Mouse (Mus musculus) liver, embryonic 11.5 days (tissue): ENCODE measurements around the gene Pofut1. TPM values are rescaled to one million over a fixed set of nuclear protein-coding genes. Genes with fewer than 3 reads are reported as not detected.

Experiments
- ATAC-seq: fragments of 200-750 bp; cut with Nextera tagmentation; replicated peaks from 2 replicates; pipeline ENCODE4 v1.8.0; 2017; ENCODE audit warnings: moderate number of reproducible peaks, mild to moderate bottlenecking, moderate TSS enrichment, moderate library complexity; ENCODE audit not compliant: low FRiP score
- DNase-seq: peaks from one replicate; pipeline ENCODE4 v3.0.0-alpha.2; 2017; ENCODE audit warnings: low spot score
- H3K27ac ChIP-seq: fragments of 300-500 bp; sonication (generic); 2 replicates; pipeline ENCODE4 v1.5.1; 2014; ENCODE audit warnings: mild to moderate bottlenecking, low read depth, low read length, control low read depth
- H3K27me3 ChIP-seq: fragments of 300-500 bp; sonication (generic); replicated peaks from 2 replicates; pipeline ENCODE4 v1.6.1; 2014; ENCODE audit warnings: low read length, mixed read lengths; ENCODE audit not compliant: control insufficient read depth, insufficient read depth
- H3K36me3 ChIP-seq: fragments of 300-500 bp; sonication (generic); 2 replicates; pipeline ENCODE4 v1.6.1; 2014; ENCODE audit warnings: mild to moderate bottlenecking, low read length, moderate library complexity, mixed read lengths; ENCODE audit not compliant: control insufficient read depth, insufficient read depth
- H3K4me1 ChIP-seq: fragments of 300-500 bp; sonication (generic); replicated peaks from 2 replicates; pipeline ENCODE4 v1.6.1; 2014; ENCODE audit warnings: low read length, mixed read lengths; ENCODE audit not compliant: control insufficient read depth, insufficient read depth
- H3K4me2 ChIP-seq: fragments of 300-500 bp; sonication (generic); 2 replicates; pipeline ENCODE4 v1.6.1; 2014; ENCODE audit warnings: mild to moderate bottlenecking, control low read depth, moderate library complexity
- H3K4me3 ChIP-seq: fragments of 300-500 bp; sonication (generic); 2 replicates; pipeline ENCODE4 v1.5.1; 2014; ENCODE audit warnings: low read depth, low read length, control low read depth
- H3K9ac ChIP-seq: fragments of 300-500 bp; sonication (generic); 2 replicates; pipeline ENCODE4 v1.6.1; 2014; ENCODE audit warnings: low read depth, low read length, control low read depth
- H3K9me3 ChIP-seq: fragments of 300-500 bp; sonication (generic); 2 replicates; pipeline ENCODE4 v1.6.1; 2016; ENCODE audit warnings: low read length, inconsistent platforms, mixed read lengths; ENCODE audit not compliant: control insufficient read depth
- WGBS: fragments of 180-500 bp; shearing (Covaris S2); extraction: QIAGEN DNeasy Blood & Tissue Kit; methylation state at CpG from one replicate; pipeline ENCODE4 v1.1.7; 2014; 5-methylcytosine and 5-hydroxymethylcytosine counted together
- polyA plus RNA-seq: library from polyadenylated mRNA; unstranded; fragments of >200 nt; fragmentation: Nextera tagmentation; extraction: Ambion mirVana; gene quantifications from 2 replicates; pipeline ENCODE4 v1.2.1, GENCODE M21; 2014

The Pofut1 gene
- polyA plus RNA-seq, 1 experiment from 2014 or later, result 8.0 TPM

DNA sequence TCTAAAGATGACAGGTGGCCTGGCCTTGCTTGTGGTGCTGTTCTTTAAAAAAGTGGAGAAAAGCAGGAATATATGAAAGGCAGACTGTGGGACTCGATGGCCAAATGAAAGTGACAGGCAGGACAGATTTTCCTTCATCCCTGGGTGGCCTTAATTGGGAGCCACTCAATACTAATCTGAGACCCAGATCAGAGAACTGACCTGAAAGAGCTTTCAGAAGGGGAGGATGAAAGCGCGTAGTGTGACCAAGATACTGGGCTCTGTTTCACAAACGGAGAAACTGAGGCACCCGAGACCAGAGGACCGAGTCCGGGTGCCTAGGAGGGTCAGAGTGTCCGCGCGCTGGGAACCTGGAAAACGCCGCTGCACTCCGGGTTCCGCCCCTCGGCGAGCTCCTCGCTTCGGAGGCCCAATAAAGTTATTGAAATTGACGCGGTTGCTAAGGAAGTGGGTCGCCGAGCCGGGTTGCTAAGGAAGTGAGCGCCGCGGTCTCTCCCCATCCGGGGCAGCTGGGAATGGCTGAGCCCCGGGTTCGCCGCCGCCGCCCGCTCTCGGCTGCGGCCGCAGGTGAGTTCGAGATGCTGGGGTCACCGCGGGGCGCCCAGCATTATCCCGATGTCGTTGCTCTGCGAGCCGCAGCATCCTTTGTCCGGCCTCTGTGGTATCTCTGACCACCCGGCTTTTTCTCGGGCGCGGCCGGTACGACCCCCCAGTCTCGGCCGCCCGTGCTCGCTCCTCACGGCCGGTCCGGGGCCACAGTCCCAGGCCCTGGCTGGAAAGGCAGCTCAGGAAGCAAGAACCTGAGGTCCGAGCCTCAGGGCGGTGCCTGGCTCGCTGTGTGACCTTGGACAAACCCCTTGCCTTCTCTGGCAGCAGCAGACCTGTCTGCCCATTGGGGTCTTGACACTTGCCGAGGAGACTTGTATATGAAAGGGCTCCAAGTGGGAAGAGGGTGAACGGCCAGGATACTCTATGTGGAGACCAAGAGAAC lies 49.9 kb downstream of the Pofut1 start, which contains the start of gene Kif3b:
Gene Kif3b, plus strand, starts transcription at position 476 of the 991 bp plus-strand sequence.
- under 1% methylated on average over 63 of the region's 63 CpGs for WGBS
- H3K27ac ChIP-seq, result 0 out of 2 replicates have a peak within 1 kb of the TSS, but pooled peaks have one; percentile 46

DNA sequence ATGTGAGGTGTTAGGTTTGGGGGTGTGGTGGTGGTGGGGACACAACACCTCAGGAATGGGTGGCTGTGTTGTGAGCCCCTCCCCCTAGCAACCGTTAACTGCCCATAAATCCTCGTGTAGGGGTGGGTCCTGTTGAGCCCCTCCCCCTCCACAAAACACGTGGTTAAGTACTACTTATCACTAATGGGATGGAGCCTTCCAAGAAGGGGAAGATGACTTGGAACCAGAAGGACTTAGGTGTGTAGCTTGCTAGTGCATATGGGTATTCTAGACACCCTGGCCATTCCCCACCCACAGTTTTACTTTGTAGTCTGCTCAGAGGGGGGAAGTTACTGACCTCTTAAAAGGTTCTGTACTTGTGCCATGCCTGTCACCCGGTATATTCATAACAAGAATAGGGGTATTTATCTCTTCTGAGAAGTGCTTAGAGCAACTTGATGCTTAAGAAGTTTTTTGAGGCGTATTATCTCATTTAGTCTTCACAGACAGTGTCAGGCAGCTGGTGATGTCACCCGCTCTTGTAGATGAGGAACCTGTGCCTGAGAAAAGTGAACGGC lies 51.0 kb downstream of the Pofut1 start:
- no peaks in the 10 kb centered on the region for H3K9me3 ChIP-seq
- no peaks in the 10 kb centered on the region for H3K36me3 ChIP-seq
- peak overlapping the region; percentile 93 for H3K4me3 ChIP-seq
- 34% methylated on average over 7 of the region's 7 CpGs for WGBS
- DNase-seq (no peak), ATAC-seq (peak; percentile 70)
- peak overlapping the region; percentile 90 for H3K4me2 ChIP-seq
- peaks cover 4% of the 10 kb centered on the region; the same call in 1 of the 2 replicates for H3K4me1 ChIP-seq
- peak overlapping the region; percentile 81; the same call in 1 of the 2 replicates for H3K9ac ChIP-seq
- H3K27ac ChIP-seq, result 0 out of 2 replicates have a peak overlapping the region, but pooled peaks have one; percentile 46
- H3K27me3 ChIP-seq, result no peaks in the 10 kb centered on the region

More for the DNA sequence above, 49.9 kb downstream of the Pofut1 start, which contains the start of gene Kif3b:
- Histone ChIP-seq H3K9me3 (no peaks in the 10 kb centered on the region), H3K9ac (peak within 1 kb of the TSS; percentile 81), H3K36me3 (no peaks in the 10 kb centered on the region), H3K4me3 (peak within 1 kb of the TSS; percentile 93), H3K27me3 (no peaks in the 10 kb centered on the region), H3K4me2 (peak within 1 kb of the TSS; percentile 90), H3K4me1 (peaks cover 4% of the 10 kb centered on the region; the same call in 1 of the 2 replicates)
- ATAC-seq, result peak; percentile 85
- DNase-seq, result peak; percentile 83

DNA sequence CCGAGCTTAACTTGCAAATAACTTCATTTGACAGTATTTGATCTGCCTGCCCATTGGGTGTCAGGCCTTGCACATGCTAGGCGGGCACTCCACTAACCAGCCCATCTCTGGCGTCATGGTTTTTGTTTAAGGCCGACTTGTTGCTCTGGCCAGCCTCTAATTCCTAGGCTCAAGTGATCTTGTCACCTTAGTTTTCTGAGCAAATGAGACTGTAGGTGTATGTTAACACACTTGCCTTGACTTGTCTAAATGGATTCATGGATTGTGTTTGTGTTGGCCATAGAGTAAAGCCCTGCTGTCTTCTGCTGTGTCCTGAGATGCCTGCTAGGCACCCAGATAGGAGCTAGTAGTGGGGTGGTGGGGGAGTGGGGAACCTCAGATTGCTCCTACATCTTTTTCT lies 53.9 kb downstream of the Pofut1 start:
- ATAC-seq (no peak), DNase-seq (no peak)
- Histone ChIP-seq H3K4me2 (no peak overlapping the region), H3K27ac (no peak overlapping the region), H3K27me3 (no peaks in the 10 kb centered on the region), H3K9me3 (no peaks in the 10 kb centered on the region), H3K4me3 (no peak overlapping the region), H3K36me3 (no peaks in the 10 kb centered on the region), H3K9ac (no peak overlapping the region), H3K4me1 (peaks cover 13% of the 10 kb centered on the region)
- WGBS, result 91% methylated on average over 4 of the region's 4 CpGs

DNA sequence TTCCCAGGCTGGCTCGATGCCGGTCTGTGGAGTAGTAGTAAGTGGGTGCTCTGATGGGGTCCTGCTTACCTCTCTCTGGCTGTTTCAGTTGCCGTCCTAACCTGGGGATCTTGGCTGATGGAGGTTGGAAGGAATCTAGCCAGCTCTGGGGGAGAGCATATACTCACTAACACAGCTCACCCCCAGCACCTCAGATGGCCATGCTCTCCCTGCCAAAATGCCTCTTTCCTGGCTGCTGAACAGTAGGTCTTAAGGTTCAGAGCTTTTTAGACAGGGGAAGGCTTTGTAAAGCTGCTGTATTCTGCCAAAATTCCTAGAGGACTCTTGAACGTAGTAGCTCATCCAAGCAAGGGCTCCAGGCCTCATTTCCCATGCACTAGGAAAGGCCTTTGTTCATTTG lies 56.4 kb downstream of the Pofut1 start:
- 89% methylated on average over 4 of the region's 4 CpGs for WGBS
- Histone ChIP-seq H3K4me3 (no peak overlapping the region), H3K27me3 (no peaks in the 10 kb centered on the region), H3K9me3 (no peaks in the 10 kb centered on the region), H3K27ac (no peak overlapping the region), H3K36me3 (no peaks in the 10 kb centered on the region), H3K9ac (no peak overlapping the region), H3K4me2 (no peak overlapping the region), H3K4me1 (peaks cover 9% of the 10 kb centered on the region)
- ATAC-seq, result no peak
- DNase-seq, result no peak

DNA sequence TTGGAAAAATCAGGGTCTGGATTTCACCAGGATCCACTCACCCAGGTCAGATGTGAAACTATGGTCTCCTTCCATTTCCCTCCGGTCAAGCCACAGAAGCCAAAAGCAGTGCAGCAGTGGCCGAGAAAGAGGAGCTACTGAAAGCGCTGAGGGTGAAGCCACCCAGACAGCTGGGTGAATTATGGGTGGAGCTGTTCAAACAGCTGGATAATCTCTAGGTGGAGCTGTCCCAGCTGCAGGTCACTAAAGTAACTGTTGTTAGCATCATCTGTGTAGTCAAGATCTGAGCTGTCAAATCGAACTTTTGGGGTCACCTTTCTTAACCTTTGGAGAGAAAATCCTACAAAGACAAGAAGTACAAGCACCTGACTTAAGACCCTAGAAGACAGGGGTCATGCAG lies 57.1 kb downstream of the Pofut1 start:
- no peaks in the 10 kb centered on the region for H3K27me3 ChIP-seq
- no peaks in the 10 kb centered on the region for H3K36me3 ChIP-seq
- no peak overlapping the region for H3K27ac ChIP-seq
- no peak for DNase-seq
- no peak overlapping the region for H3K4me2 ChIP-seq
- no peak overlapping the region for H3K4me3 ChIP-seq
- H3K9me3 ChIP-seq, result no peaks in the 10 kb centered on the region
- ATAC-seq, result no peak
- H3K4me1 ChIP-seq, result peaks cover 9% of the 10 kb centered on the region
- WGBS, result 53% methylated on average over 4 of the region's 4 CpGs
- no peak overlapping the region for H3K9ac ChIP-seq

DNA sequence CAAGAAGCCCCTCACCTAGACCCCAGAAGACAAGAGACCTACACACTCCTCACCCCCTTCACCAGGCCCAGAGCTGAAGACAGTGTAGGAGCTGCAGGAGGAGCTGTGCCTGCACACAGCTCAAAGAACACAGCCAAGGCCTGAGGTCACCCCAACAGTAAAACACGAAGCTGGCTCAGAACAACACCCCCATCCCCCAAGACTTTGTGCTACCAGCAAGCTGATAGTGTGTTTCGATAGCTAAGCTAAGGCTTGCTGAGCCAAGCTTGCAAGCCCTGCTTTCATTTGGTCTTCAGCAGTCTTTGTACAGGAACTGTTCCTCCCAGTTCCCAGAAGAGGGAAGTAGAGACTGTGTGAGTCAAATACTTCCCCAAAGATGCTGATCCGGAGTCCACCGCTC lies 57.5 kb downstream of the Pofut1 start:
- DNase-seq, result no peak
- Histone ChIP-seq H3K9me3 (no peaks in the 10 kb centered on the region), H3K9ac (no peak overlapping the region), H3K4me2 (no peak overlapping the region), H3K27me3 (no peaks in the 10 kb centered on the region), H3K27ac (no peak overlapping the region), H3K36me3 (no peaks in the 10 kb centered on the region), H3K4me1 (peaks cover 9% of the 10 kb centered on the region), H3K4me3 (no peak overlapping the region)
- ATAC-seq, result no peak
- WGBS, result 52% methylated on average over 4 of the region's 4 CpGs

DNA sequence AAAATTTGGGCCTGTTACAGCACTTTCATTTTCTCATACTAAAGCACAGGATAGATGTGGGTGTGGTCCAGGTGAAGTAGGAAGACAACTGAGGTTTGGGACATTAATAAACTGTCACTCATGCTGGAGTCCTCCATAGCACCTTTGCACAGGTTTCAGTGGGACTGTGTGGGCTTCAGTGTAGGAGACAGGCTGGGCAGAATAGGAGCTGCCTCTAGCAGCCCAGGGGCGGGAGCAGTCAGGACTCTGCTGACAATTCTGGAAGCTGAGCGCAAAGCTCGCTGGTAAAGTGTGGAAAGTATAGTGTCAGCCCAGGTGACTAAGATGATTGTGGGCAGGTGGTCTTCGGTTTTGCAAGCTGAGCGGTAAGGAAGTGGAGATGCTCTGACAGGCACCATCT lies 59.8 kb downstream of the Pofut1 start:
- ATAC-seq, result no peak
- Histone ChIP-seq H3K9me3 (no peaks in the 10 kb centered on the region), H3K27me3 (no peaks in the 10 kb centered on the region), H3K4me1 (peaks cover 9% of the 10 kb centered on the region), H3K27ac (no peak overlapping the region), H3K9ac (no peak overlapping the region), H3K36me3 (no peaks in the 10 kb centered on the region), H3K4me3 (no peak overlapping the region), H3K4me2 (no peak overlapping the region)
- WGBS, result 94% methylated on average over 5 of the region's 5 CpGs
- DNase-seq, result no peak

DNA sequence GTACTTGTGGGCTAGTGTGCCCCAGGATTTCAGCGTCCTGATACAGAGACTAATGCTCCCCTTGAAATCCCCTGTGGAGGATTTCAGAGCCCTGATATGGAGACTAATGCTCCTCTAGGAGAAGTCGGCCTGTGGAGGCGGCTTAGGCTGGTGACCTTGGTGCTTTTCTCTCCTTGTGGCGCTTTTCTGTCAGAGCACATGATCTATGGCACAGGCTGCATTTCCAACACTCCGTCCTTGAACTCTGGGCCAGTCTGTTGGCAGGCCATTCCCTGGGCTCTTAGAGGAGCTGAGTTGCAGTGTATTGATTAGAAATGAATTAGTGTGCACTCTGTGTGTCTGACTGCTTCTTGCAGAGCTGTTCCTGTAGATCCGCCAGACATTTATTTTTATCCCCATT lies 63.9 kb downstream of the Pofut1 start:
- no peak overlapping the region for H3K4me3 ChIP-seq

More for the DNA sequence above, 63.9 kb downstream of the Pofut1 start:
- no peak overlapping the region for H3K9ac ChIP-seq
- H3K4me1 ChIP-seq, result peaks cover 2% of the 10 kb centered on the region; the same call in 1 of the 2 replicates
- H3K27ac ChIP-seq, result no peak overlapping the region
- ATAC-seq (no peak), DNase-seq (no peak)
- H3K4me2 ChIP-seq, result no peak overlapping the region
- H3K36me3 ChIP-seq, result no peaks in the 10 kb centered on the region
- H3K27me3 ChIP-seq, result no peaks in the 10 kb centered on the region
- 70% methylated on average over 6 of the region's 6 CpGs for WGBS
- no peaks in the 10 kb centered on the region for H3K9me3 ChIP-seq
